Mouse (Mus musculus) layer of hippocampus, adult 2 months (tissue): ENCODE measurements around the gene Tex44. TPM values are rescaled to one million over a fixed set of nuclear protein-coding genes. Genes with fewer than 3 reads are reported as not detected.

Experiments
- DNase-seq, 2 experiments: peaks; one replicate each; pipeline ENCODE4 v3.0.0; 2022; ENCODE audit warnings: low spot score in 2 of 2
- H3K27ac ChIP-seq: fragments of 200-600 bp; 2 replicates; pipeline ENCODE4 v1.8.1; 2022
- H3K4me3 ChIP-seq: fragments of 200-600 bp; 2 replicates; pipeline ENCODE4 v1.8.1; 2022; ENCODE audit warnings: mild to moderate bottlenecking
- CTCF ChIP-seq: fragments of 200-600 bp; conservative IDR thresholded peaks from 2 replicates; pipeline ENCODE4 v1.8.1; 2022; ENCODE audit warnings: antibody characterized with exemption, mild to moderate bottlenecking, moderate library complexity
- total RNA-seq, 2 experiments: library from RNA; stranded (reverse); gene quantifications; 2 replicates each; pipeline ENCODE4 v1.2.3; 2021

The Tex44 gene
- total RNA-seq, 2 experiments from 2014 or later, result not detected

GRCm38 (mm10) chr1:86441980-86442831 lies 16.1 kb downstream of the Tex44 start:
- Histone ChIP-seq H3K4me3 (peak overlapping the region; percentile 60), H3K27ac (peak overlapping the region; percentile 96)
- DNase-seq, result peak; percentile 81 to 82
- no peak for TF ChIP-seq CTCF

- Histone ChIP-seq H3K4me3 (peak overlapping the region; percentile 60), H3K27ac (peak overlapping the region; percentile 96)
- DNase-seq, result no peak
- TF ChIP-seq CTCF, result no peak
These were observed 16.7 kb downstream of the Tex44 start for GRCm38 (mm10) chr1:86442832-86443231.

- peak overlapping the region; percentile 96 for H3K27ac ChIP-seq
- TF ChIP-seq CTCF, result no peak
- no peak for DNase-seq
- H3K4me3 ChIP-seq, result peak overlapping the region; percentile 60; the same call in 1 of the 2 replicates
These were observed 17.4 kb downstream of the Tex44 start for GRCm38 (mm10) chr1:86443386-86444172.

GRCm38 (mm10) chr1:86447596-86448171 lies 21.6 kb downstream of the Tex44 start:
- no peak overlapping the region for H3K4me3 ChIP-seq
- no peak for TF ChIP-seq CTCF
- H3K27ac ChIP-seq, result peak overlapping the region; percentile 56
- DNase-seq, result no peak

- H3K27ac ChIP-seq, result peak overlapping the region; percentile 56
- DNase-seq, result no peak
- H3K4me3 ChIP-seq, result no peak overlapping the region
- no peak for TF ChIP-seq CTCF
These were observed 22.1 kb downstream of the Tex44 start for GRCm38 (mm10) chr1:86448272-86448671.

DNA sequence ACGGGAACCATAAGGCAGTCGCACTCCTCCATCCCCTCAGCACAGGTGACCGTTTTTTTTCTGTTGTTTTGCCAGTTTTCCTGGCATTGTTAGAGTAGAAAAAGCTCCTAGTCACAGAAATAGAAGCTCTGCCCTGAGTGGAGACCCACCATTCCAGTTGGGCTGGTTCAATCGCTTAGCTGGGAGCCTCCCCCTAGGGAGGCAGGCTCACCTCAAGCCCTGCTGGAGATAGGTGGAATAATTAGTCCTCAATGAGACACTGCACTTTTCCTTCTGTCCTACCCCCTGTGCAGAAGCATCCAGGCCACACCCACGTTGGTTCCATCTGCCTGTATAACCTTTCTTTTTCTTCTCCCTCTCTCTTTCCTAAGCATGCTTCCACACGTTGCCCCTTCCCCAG lies 23.8 kb downstream of the Tex44 start:
- H3K4me3 ChIP-seq, result no peak overlapping the region
- no peak for TF ChIP-seq CTCF
- no peak overlapping the region for H3K27ac ChIP-seq
- DNase-seq, result no peak

GRCm38 (mm10) chr1:86452713-86453112 lies 26.6 kb downstream of the Tex44 start:
- DNase-seq, result no peak

GRCm38 (mm10) chr1:86456892-86457581 lies 30.9 kb downstream of the Tex44 start:
- no peak for DNase-seq
- H3K27ac ChIP-seq, result no peak overlapping the region
- H3K4me3 ChIP-seq, result no peak overlapping the region
- TF ChIP-seq CTCF, result no peak

More at GRCm38 (mm10) chr1:86452713-86453112, 26.6 kb downstream of the Tex44 start:
- no peak overlapping the region for H3K27ac ChIP-seq
- H3K4me3 ChIP-seq, result no peak overlapping the region
- TF ChIP-seq CTCF, result no peak

DNA sequence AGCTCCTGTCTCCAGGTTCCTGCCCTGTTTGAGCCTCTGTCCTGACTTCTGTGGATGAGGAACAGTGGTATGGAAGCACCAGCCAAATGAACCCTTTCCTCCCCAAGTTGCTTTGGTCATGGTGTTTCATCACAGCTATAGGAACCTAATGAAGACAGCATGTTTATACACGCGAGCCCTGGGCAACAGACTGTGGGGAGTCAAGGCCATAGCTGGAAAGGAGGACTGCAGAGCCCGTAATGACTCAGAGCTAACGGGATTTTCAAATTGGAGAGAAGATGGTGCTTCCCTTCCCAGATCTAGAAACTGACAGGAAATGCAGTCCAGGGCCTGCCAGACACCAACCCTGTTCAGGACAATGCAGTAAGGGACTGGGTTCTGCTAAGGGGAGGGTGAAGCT lies 33.2 kb downstream of the Tex44 start:
- no peak for TF ChIP-seq CTCF
- no peak for DNase-seq
- Histone ChIP-seq H3K4me3 (no peak overlapping the region), H3K27ac (no peak overlapping the region)

GRCm38 (mm10) chr1:86464223-86464874 lies 38.2 kb downstream of the Tex44 start:
- DNase-seq, result no peak
- H3K4me3 ChIP-seq, result no peak overlapping the region
- H3K27ac ChIP-seq, result peak overlapping the region; percentile 32; the same call in 1 of the 2 replicates
- no peak for TF ChIP-seq CTCF

- Histone ChIP-seq H3K27ac (peak overlapping the region; percentile 32; the same call in 1 of the 2 replicates), H3K4me3 (no peak overlapping the region)
- no peak for TF ChIP-seq CTCF
- no peak for DNase-seq
These were observed 38.7 kb downstream of the Tex44 start for GRCm38 (mm10) chr1:86464875-86465224.

- TF ChIP-seq CTCF, result no peak
- H3K27ac ChIP-seq, result no peak overlapping the region
- DNase-seq, result no peak
- no peak overlapping the region for H3K4me3 ChIP-seq
These were observed 41.3 kb downstream of the Tex44 start for GRCm38 (mm10) chr1:86467416-86467815.
